Mouse (Mus musculus) lung, postnatal 0 days (tissue): ENCODE data around the gene Epha8. TPM values are rescaled to one million over a fixed set of nuclear protein-coding genes. Genes with fewer than 3 reads are reported as not detected.

Source experiments
- ATAC-seq: fragments of 200-750 bp; cut with Nextera tagmentation; 2 replicates; pipeline ENCODE4 v1.8.0; 2017; ENCODE audit warnings: moderate library complexity
- DNase-seq: peaks from one replicate; pipeline ENCODE4 v3.0.0-alpha.2; 2016; ENCODE audit warnings: low spot score
- H3K27ac ChIP-seq: fragments of 300-500 bp; sonication (generic); 2 replicates; pipeline ENCODE4 v1.5.1; 2014; ENCODE audit warnings: antibody characterized with exemption, mild to moderate bottlenecking, low read length, mixed read lengths
- H3K27me3 ChIP-seq: fragments of 300-500 bp; sonication (generic); replicated peaks from 2 replicates; pipeline ENCODE4 v1.6.1; 2014; ENCODE audit warnings: low read length, mixed read lengths; ENCODE audit not compliant: insufficient read depth
- H3K36me3 ChIP-seq: fragments of 300-500 bp; sonication (generic); 2 replicates; pipeline ENCODE4 v1.6.1; 2014; ENCODE audit warnings: low read length, mixed read lengths; ENCODE audit not compliant: insufficient read depth
- H3K4me1 ChIP-seq: fragments of 300-500 bp; sonication (generic); 2 replicates; pipeline ENCODE4 v1.6.1; 2014; ENCODE audit warnings: antibody characterized with exemption, low read depth, low read length, mixed read lengths; ENCODE audit not compliant: insufficient read depth
- H3K4me2 ChIP-seq: fragments of 300-500 bp; sonication (generic); replicated peaks from 2 replicates; pipeline ENCODE4 v1.6.1; 2014; ENCODE audit warnings: low read depth, mild to moderate bottlenecking, low read length, moderate library complexity, mixed read lengths
- H3K4me3 ChIP-seq: fragments of 300-500 bp; sonication (generic); 2 replicates; pipeline ENCODE4 v1.5.1; 2014; ENCODE audit warnings: low read depth, low read length
- H3K9ac ChIP-seq: fragments of 300-500 bp; sonication (generic); replicated peaks from 2 replicates; pipeline ENCODE4 v1.6.1; 2014; ENCODE audit warnings: low read depth, mild to moderate bottlenecking
- H3K9me3 ChIP-seq: fragments of 300-500 bp; sonication (generic); 2 replicates; pipeline ENCODE4 v1.6.1; 2016; ENCODE audit warnings: low read length, mixed read lengths
- CTCF ChIP-seq: IDR thresholded peaks from 2 replicates; pipeline ENCODE4 v1.5.1; 2016; ENCODE audit warnings: antibody characterized with exemption, mild to moderate bottlenecking
- EP300 ChIP-seq: IDR thresholded peaks from 2 replicates; pipeline ENCODE4 v1.6.1; 2016; ENCODE audit warnings: antibody characterized with exemption, mild to moderate bottlenecking, control low read depth
- WGBS: fragments of 180-500 bp; shearing (Covaris S2); extraction: QIAGEN DNeasy Blood & Tissue Kit; methylation state at CpG from one replicate; pipeline ENCODE4 v1.1.7; 2014; 5-methylcytosine and 5-hydroxymethylcytosine counted together
- polyA plus RNA-seq: library from polyadenylated mRNA; unstranded; fragments of >200 nt; fragmentation: Nextera tagmentation; extraction: Ambion mirVana; gene quantifications from 2 replicates; pipeline ENCODE4 v1.2.1, GENCODE M21; 2015

Gene Epha8
- polyA plus RNA-seq, 1 experiment from 2014 or later: 0.04 TPM

GRCm38 (mm10) chr4:136930474-136930873 is 26.1 kb downstream of the Epha8 start:
- Histone ChIP-seq H3K9me3 (no peaks in the 10 kb centered on the region), H3K4me2 (no peak overlapping the region), H3K36me3 (no peaks in the 10 kb centered on the region), H3K27me3 (0 out of 2 replicates have a peak, but pooled peaks cover 3% of the 10 kb centered on the region), H3K4me1 (no peaks in the 10 kb centered on the region), H3K9ac (no peak overlapping the region), H3K4me3 (no peak overlapping the region), H3K27ac (no peak overlapping the region)
- ATAC-seq: no peak
- WGBS: 77% methylated on average over 8 of the region's 8 CpGs
- DNase-seq: no peak
- TF ChIP-seq EP300 (no peak), CTCF (no peak)

DNA sequence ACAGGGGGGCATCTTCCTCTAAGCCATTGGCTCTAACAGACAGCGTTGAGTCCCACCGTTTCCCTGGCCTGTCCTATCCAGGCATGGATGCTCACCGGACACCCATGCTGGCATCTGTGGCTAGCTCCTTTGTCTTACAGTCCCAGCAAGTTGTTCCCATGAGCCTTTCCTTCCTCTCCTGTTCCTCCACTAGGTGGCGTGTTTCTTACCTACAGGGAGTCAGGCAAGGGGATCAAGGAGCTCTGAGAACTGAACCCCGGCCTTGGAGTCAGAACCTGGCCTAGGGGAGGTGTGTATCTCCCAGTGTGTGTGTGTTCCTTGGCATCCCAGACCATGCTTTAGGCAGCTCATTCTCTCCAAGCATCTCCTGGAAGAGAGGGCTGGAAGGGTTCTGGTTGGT is 27.7 kb downstream of the Epha8 start:
- Histone ChIP-seq H3K27ac (no peak overlapping the region), H3K27me3 (0 out of 2 replicates have a peak, but pooled peaks cover 3% of the 10 kb centered on the region), H3K36me3 (no peaks in the 10 kb centered on the region), H3K9me3 (no peaks in the 10 kb centered on the region), H3K4me2 (no peak overlapping the region), H3K4me1 (no peaks in the 10 kb centered on the region), H3K4me3 (no peak overlapping the region), H3K9ac (no peak overlapping the region)
- peak; percentile 13 for DNase-seq
- TF ChIP-seq EP300 (no peak), CTCF (peak; percentile 67)
- no peak for ATAC-seq
- WGBS: 12% methylated on average over 5 of the region's 5 CpGs

DNA sequence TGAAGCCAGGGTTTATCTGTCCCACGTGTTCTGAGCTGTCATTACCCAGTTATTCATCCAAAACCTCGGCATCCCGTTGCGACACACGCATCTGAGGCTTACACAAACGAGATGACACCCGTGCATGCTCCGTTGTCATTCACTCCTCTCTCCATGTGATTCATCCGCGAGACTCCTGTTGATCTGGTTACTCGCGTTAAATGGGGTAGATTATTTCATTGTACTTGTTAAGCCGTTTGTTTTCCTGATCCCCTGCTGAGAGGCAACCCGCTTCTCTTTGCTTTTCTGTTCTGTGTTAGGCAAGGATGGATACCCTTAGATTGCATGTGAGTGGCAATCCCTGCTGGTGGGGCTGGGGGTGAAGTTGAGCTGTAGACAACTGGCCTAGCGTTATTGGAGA is 30.8 kb downstream of the Epha8 start:
- Histone ChIP-seq H3K27me3 (0 out of 2 replicates have a peak, but pooled peaks cover 3% of the 10 kb centered on the region), H3K27ac (no peak overlapping the region), H3K9me3 (no peaks in the 10 kb centered on the region), H3K9ac (no peak overlapping the region), H3K4me1 (no peaks in the 10 kb centered on the region), H3K36me3 (no peaks in the 10 kb centered on the region), H3K4me2 (no peak overlapping the region), H3K4me3 (no peak overlapping the region)
- ATAC-seq: no peak
- no peak for DNase-seq
- TF ChIP-seq CTCF (no peak), EP300 (no peak)
- 15% methylated on average over 15 of the region's 15 CpGs for WGBS

GRCm38 (mm10) chr4:136924529-136924928 is 32.1 kb downstream of the Epha8 start:
- ATAC-seq (peak; percentile 52; the same call in 1 of the 2 replicates), DNase-seq (peak; percentile 70)
- H3K9ac ChIP-seq: no peak overlapping the region
- H3K27ac ChIP-seq: no peak overlapping the region
- 5% methylated on average over 6 of the region's 6 CpGs for WGBS
- H3K4me2 ChIP-seq: no peak overlapping the region
- no peaks in the 10 kb centered on the region for H3K4me1 ChIP-seq
- 0 out of 2 replicates have a peak, but pooled peaks cover 3% of the 10 kb centered on the region for H3K27me3 ChIP-seq
- TF ChIP-seq CTCF: no peak
- TF ChIP-seq EP300: no peak
- H3K4me3 ChIP-seq: no peak overlapping the region
- no peaks in the 10 kb centered on the region for H3K36me3 ChIP-seq
- no peaks in the 10 kb centered on the region for H3K9me3 ChIP-seq

DNA sequence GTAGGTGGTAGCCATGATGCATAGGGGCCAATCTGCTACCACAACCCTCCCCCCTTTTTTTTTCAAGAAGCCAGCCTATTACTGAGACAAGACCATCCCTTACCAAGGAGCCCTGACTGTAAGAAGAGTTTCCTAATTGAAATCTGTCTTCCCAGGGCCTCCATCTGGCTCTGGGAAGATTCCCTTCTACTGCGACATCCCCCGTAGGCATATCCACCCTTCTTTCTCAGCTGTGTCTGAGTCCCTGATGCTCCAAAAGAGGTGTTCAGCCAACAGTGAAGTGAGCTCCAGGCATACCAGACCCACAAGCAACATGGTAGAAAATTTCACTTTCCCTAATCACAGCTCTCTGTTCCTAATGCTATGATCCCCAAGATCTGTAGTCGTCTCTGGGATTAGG is 37.1 kb downstream of the Epha8 start:
- no peaks in the 10 kb centered on the region for H3K9me3 ChIP-seq
- no peak for DNase-seq
- 71% methylated on average over 3 of the region's 3 CpGs for WGBS
- H3K4me3 ChIP-seq: no peak overlapping the region
- TF ChIP-seq EP300 (no peak), CTCF (no peak)
- H3K9ac ChIP-seq: no peak overlapping the region
- H3K27ac ChIP-seq: no peak overlapping the region
- H3K27me3 ChIP-seq: no peaks in the 10 kb centered on the region
- H3K36me3 ChIP-seq: no peaks in the 10 kb centered on the region
- no peak for ATAC-seq
- no peak overlapping the region for H3K4me2 ChIP-seq
- H3K4me1 ChIP-seq: no peaks in the 10 kb centered on the region

- 86% methylated on average over 8 of the region's 8 CpGs for WGBS
These were observed 37.8 kb downstream of the Epha8 start for GRCm38 (mm10) chr4:136918834-136919233.

GRCm38 (mm10) chr4:136917165-136917524 is 39.5 kb downstream of the Epha8 start:
- peaks cover 6% of the 10 kb centered on the region; the same call in 1 of the 2 replicates for H3K27me3 ChIP-seq
- ATAC-seq: no peak
- 24% methylated on average over 6 of the region's 7 CpGs for WGBS

More at GRCm38 (mm10) chr4:136918834-136919233, 37.8 kb downstream of the Epha8 start:
- no peaks in the 10 kb centered on the region for H3K4me1 ChIP-seq
- no peak overlapping the region for H3K27ac ChIP-seq
- no peak for TF ChIP-seq EP300
- no peak for TF ChIP-seq CTCF
- H3K4me2 ChIP-seq: no peak overlapping the region
- no peak for ATAC-seq
- no peaks in the 10 kb centered on the region for H3K27me3 ChIP-seq
- DNase-seq: no peak
- H3K9me3 ChIP-seq: no peaks in the 10 kb centered on the region
- no peak overlapping the region for H3K9ac ChIP-seq
- H3K36me3 ChIP-seq: no peaks in the 10 kb centered on the region
- H3K4me3 ChIP-seq: no peak overlapping the region

More at GRCm38 (mm10) chr4:136917165-136917524, 39.5 kb downstream of the Epha8 start:
- no peak overlapping the region for H3K4me3 ChIP-seq
- H3K9me3 ChIP-seq: no peaks in the 10 kb centered on the region
- H3K27ac ChIP-seq: no peak overlapping the region
- no peak for DNase-seq
- H3K9ac ChIP-seq: no peak overlapping the region
- H3K4me2 ChIP-seq: no peak overlapping the region
- H3K36me3 ChIP-seq: no peaks in the 10 kb centered on the region
- no peaks in the 10 kb centered on the region for H3K4me1 ChIP-seq
- no peak for TF ChIP-seq EP300
- no peak for TF ChIP-seq CTCF
